Mouse (Mus musculus): Measurements from ENCODE around the gene Prf1. TPM values are rescaled to one million over a fixed set of nuclear protein-coding genes. Genes with fewer than 3 reads are reported as not detected.

Gene Prf1
- total RNA-seq, 2 experiments from 2014 or later = not detected

GRCm38 (mm10) chr10:61331046-61331445 lies 33.4 kb downstream of the Prf1 start:
- intact Hi-C loops (cut with DNase I; ENCODE audit: low total_unique reads) = loop anchor here (5.0 kb wide), 1 partner anchor 54 kb away; no protein-coding TSS in a partner anchor
- DNase-seq = peak; percentile 70

DNA sequence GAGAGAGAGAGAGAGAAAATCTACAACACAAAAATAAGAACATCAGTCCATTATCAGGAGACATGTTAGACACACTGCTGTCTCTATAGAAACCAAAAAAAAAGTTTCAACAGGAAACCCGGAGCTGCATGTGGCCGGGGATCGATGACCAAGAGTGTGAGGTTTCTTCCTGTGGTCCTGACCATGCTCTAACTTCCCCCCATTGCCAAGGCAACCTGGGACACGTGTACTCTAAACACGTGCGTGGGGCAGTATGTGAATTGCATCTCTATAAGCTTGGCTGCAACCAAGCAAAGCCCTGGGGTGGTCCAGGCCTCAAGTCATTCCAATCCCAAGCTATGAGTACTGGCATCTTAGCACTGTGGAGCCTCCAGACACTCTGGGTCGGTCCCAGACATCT lies 36.9 kb downstream of the Prf1 start:
- no peak for DNase-seq
- intact Hi-C loops (cut with DNase I; ENCODE audit: low total_unique reads) = loop anchor here (5.0 kb wide), 1 partner anchor 57 kb away; no protein-coding TSS in a partner anchor

DNA sequence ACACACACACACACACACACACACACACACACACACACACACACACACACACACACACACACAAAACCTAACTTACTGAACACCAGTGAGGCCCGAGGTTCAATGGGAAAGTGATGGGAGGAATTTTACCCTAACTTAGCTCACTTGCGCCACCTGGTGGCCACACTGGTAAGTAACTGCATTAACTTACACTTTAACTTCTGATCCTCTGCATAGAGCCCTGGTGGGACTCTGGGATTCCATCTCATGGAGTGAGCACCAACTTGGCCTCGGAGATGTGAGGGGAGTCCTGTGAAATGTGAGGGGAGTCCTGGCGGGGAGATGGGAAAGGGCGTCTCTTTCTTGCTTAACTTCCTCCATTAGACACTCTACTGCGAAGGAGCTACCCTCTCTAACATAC lies 38.5 kb downstream of the Prf1 start:
- intact Hi-C loops (cut with DNase I; ENCODE audit: low total_unique reads) = loop anchor here (2.0 kb wide), 1 partner anchor 137 kb away; no protein-coding TSS in a partner anchor
- peak; percentile 83 for DNase-seq

DNA sequence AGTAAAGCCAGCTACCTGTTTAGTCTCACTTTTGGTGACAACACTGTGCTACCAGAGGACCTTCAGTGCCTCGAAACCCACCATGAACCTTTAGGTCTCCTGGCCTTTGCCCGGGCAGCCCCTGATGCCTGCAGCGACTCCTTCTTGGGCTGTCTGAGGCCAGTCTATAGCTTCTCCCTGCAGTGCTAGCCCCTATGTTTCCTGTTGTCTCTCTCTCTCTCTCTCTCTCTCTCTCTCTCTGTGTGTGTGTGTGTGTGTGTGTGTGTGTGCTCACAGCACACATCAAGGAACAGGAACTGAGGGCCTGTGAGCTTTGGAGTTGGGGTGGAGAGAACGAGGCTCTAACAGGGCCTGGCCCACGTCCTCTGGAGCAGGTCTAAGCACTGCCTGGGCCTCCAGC lies 39.0 kb downstream of the Prf1 start:
- DNase-seq = no peak
- intact Hi-C loops (cut with DNase I; ENCODE audit: low total_unique reads) = loop anchor here (2.0 kb wide), 1 partner anchor 138 kb away; no protein-coding TSS in a partner anchor

DNA sequence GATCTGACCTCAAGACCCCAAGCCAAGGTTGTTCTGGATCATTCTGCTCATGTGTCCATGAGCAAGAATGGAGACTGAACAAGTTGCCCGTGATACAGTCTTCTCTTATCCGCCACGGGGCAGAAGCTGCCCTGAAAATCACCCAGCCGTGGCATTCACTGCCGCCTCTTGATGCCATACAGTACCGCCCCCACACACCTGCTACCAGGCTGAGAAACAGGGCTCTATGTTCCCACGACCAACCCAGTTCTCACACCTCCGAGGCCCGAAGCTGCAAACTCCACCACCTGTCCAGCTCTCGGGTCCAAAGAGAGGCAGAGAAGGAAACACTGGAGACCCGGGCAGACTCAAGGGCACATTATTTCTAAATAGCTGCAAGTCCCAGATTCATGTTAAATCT lies 40.0 kb downstream of the Prf1 start:
- DNase-seq = no peak
- intact Hi-C loops (cut with DNase I; ENCODE audit: low total_unique reads) = loop anchor here (2.0 kb wide), 1 partner anchor 139 kb away; no protein-coding TSS in a partner anchor

DNA sequence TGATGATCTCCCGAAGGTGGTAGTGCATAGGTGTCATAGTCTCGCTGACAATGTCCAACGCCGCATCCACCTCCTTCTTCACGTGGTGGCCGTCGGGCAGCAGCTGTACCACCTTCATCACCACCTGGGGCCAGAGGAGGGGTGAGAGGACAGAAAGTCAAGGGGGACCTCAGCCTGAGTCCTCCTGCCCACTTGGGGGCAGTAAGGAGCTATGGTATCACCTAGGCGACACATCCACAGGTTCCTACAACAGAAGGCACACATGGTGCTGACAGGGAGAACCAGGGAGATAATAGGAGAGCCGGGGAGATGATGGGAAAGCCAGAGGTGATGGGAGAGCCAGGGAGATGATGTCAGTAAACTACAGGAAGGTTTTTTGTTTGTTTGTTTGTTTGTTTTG lies 41.6 kb downstream of the Prf1 start:
- DNase-seq = no peak
- intact Hi-C loops (cut with DNase I; ENCODE audit: low total_unique reads) = no loop called here

GRCm38 (mm10) chr10:61340247-61340646 lies 42.6 kb downstream of the Prf1 start:
- intact Hi-C loops (cut with DNase I; ENCODE audit: low total_unique reads) = loop anchor here (5.0 kb wide), 1 partner anchor 322 kb away; no protein-coding TSS in a partner anchor
- no peak for DNase-seq

- intact Hi-C loops (cut with DNase I; ENCODE audit: low total_unique reads) = loop anchor here (5.0 kb wide), 1 partner anchor 321 kb away; no protein-coding TSS in a partner anchor
- no peak for DNase-seq
These were observed 43.4 kb downstream of the Prf1 start for GRCm38 (mm10) chr10:61341045-61341444.

DNA sequence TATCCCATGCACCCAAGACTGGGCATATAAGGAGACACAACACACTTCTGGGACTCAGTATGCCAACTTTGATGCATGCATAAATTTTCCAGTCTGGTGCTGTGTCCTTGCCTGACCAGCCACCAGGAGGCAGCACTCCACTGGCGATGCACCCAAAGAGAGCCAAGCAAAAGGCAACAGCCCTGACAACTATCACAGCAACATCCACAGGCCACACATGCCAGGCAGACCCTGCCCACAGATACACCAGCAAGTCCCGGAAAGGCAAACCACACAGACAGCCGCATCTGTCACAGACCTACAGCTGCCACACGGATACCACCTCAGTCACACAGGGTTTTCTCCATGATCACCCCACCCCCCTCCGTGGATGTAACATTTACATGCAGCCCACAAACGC lies 43.9 kb downstream of the Prf1 start:
- intact Hi-C loops (cut with DNase I; ENCODE audit: low total_unique reads) = loop anchor here (5.0 kb wide), 1 partner anchor 321 kb away; no protein-coding TSS in a partner anchor
- DNase-seq = peak; percentile 76

DNA sequence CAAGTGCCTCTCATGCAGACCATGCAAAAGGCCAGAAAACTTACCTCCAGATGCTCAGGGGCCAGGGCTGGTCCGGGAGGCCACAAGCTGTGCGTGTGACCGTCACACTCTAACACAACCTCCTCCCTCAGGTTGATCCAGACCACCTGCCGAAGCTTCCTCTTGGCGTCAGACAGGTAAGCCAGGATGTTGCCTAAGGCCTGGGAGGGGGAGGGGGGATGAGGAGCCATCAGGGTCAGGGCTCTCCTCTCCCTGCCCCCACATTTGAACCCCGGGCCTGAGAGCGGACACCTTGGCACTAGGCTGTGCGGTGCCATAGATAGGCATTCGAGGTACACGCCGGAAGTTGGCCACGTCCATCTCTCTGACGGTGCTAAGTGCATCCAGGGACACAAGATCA lies 45.1 kb downstream of the Prf1 start:
- intact Hi-C loops (cut with DNase I; ENCODE audit: low total_unique reads) = loop anchor here (2.0 to 5.0 kb wide), 2 partner anchors 58 to 320 kb away; no protein-coding TSS in a partner anchor
- no peak for DNase-seq

DNA sequence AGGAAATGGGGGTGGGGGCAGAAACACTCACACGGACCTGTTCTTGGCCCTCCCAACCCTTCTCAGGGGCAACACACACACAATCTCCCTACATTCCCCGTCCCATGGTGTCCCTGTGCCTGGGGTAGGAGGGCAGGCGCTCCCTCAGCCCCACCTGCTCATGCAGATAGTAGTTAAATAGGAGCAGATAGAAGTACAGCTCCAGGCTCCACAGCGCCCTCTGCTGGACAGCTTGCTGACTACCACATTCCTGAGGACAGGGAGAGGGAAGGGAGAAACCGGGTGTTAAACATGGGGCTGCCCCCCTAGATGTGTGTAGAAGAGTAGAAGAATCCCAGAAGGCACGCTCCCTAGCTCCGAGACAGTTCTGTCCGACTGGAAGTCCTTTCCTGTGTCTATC lies 46.3 kb downstream of the Prf1 start:
- intact Hi-C loops (cut with DNase I; ENCODE audit: low total_unique reads) = loop anchor here (2.0 to 5.0 kb wide), 2 partner anchors 57 to 318 kb away; no protein-coding TSS in a partner anchor
- peak; percentile 64 for DNase-seq

DNA sequence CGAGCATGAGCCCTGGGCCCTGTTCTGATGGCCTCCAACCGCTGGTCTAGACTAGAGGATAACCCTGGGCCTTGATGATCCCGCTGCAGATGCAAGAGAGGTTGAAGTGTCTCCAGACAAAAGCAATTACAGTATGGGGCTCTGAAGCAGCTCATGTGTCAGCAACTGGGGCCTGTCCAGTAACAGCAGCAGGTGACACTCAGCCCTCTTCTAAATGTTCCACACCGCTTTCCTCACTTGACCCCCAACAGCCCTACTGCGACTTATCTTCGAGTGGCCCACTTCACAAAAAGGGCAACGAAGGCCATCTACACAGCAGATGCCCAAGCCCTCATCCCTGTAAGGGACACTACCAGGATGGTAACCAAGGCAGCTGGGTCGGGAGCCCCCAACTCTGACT lies 47.5 kb downstream of the Prf1 start:
- intact Hi-C loops (cut with DNase I; ENCODE audit: low total_unique reads) = no loop called here
- DNase-seq = no peak

- no peak for DNase-seq
- intact Hi-C loops (cut with DNase I; ENCODE audit: low total_unique reads) = no loop called here
These were observed 48.7 kb downstream of the Prf1 start for GRCm38 (mm10) chr10:61346374-61346773.

DNA sequence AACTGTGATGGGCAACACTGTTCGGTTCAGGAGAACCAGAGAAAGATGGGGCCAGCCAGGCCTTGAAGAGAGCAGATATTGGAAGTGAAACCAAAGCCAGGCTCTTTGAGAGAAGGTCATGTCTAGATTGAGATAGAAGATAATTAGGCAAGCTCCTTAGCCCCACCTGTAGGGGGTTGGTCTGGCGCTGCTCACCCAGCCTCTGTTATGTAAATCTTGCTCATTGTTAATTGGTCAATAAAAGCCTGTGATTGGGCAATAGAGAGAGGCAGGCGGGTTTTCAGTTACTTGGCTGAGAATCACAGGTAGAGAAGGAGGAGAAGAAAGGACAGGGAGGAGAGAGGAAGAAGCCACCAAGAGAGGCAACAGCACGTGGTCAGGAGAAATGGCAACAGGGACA lies 53.6 kb downstream of the Prf1 start:
- no peak for DNase-seq
- intact Hi-C loops (cut with DNase I; ENCODE audit: low total_unique reads) = no loop called here

Other genes with a start within 250 kb of the Prf1 start
- gene Pcbd1, start 208.5 kb upstream of the Prf1 start, total RNA-seq (2021) = 1 to 10 TPM; 1.3 to 2.6 TPM
- gene Sgpl1, start 150.1 kb upstream of the Prf1 start, total RNA-seq (2021) = 10 to 100 TPM; 11.3 to 14.6 TPM
- not detected for gene Tbata, start 125.9 kb upstream of the Prf1 start, total RNA-seq (2021)
- gene Adamts14, start 24.4 kb upstream of the Prf1 start, total RNA-seq (2021) = 1 to 10 TPM; 3.7 to 4.2 TPM
- gene Pald1, start 85.7 kb downstream of the Prf1 start, total RNA-seq (2021) = 10 to 100 TPM; 15.2 to 17.7 TPM
- gene Nodal, start 120.1 kb downstream of the Prf1 start, total RNA-seq (2021) = under 1 TPM in 1 of 2 experiments, not detected in 1; 0.10 TPM
- 10 to 100 TPM; 86.6 to 88.9 TPM for gene Eif4ebp2, start 154.8 kb downstream of the Prf1 start, total RNA-seq (2021)
- gene Lrrc20, start 178.0 kb downstream of the Prf1 start, total RNA-seq (2021) = 10 to 100 TPM; 79.9 to 82.2 TPM